Mouse (Mus musculus) gastrocnemius, adult 18-20 months (tissue): ENCODE results near the gene Gm20605. TPM values are rescaled to one million over a fixed set of nuclear protein-coding genes. Genes with fewer than 3 reads are reported as not detected.

Experiments
- DNase-seq: peaks from one replicate; pipeline ENCODE4 v3.0.0; 2021; ENCODE audit warnings: low spot score
- total RNA-seq, 2 experiments: library from RNA; stranded (reverse); gene quantifications; 2 replicates each; pipeline ENCODE4 v1.2.3; 2021

Gm20605 gene
- total RNA-seq, 2 experiments from 2014 or later = 1.0 to 2.2 TPM

- DNase-seq = no peak
Measured at GRCm38 (mm10) chr5:137686127-137686790, 57.3 kb downstream of the Gm20605 start.

- DNase-seq = no peak
Measured at GRCm38 (mm10) chr5:137689974-137690373, 61.0 kb downstream of the Gm20605 start.

DNA sequence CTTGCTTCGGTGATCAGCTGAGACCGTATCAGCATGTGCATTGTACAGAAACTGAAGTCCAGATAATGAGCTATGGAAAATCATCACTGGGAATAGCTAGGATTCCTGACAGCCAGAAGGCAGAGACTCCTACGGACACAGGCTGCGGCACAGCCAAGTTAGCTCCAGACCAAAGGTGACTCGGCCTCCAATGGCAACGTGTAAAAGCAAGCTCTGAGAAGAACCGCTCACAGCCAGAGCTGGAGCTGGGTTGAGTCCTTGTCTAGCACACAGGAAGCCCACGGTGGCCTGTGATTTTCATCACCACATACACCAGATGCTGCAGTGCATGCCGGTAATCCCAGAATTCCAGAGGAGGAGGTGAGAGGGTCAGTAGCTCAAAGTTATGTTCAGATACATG lies 61.6 kb downstream of the Gm20605 start:
- DNase-seq = no peak

GRCm38 (mm10) chr5:137691881-137692280 lies 62.9 kb downstream of the Gm20605 start:
- no peak for DNase-seq

Other genes with a start within 250 kb of the Gm20605 start
- under 1 TPM in 1 of 2 experiments, not detected in 1; 0.07 TPM for gene Zan, start 152.1 kb upstream of the Gm20605 start, total RNA-seq
- 10 to 100 TPM in 1 of 2 experiments, 1 to 10 TPM in 1; 8.9 to 10.8 TPM for gene Pop7, start 126.7 kb upstream of the Gm20605 start, total RNA-seq
- 10 to 100 TPM; 19.9 to 23.5 TPM for gene Gigyf1, start 110.6 kb upstream of the Gm20605 start, total RNA-seq
- not detected for gene Epo, start 95.9 kb upstream of the Gm20605 start, total RNA-seq
- gene Gnb2, start 95.7 kb upstream of the Gm20605 start, total RNA-seq = 100 to 1,000 TPM; 111 to 134 TPM
- not detected for gene Actl6b, start 75.7 kb upstream of the Gm20605 start, total RNA-seq
- gene Tfr2, start 59.3 kb upstream of the Gm20605 start, total RNA-seq = under 1 TPM in 1 of 2 experiments, not detected in 1; 0.36 TPM
- 1 to 10 TPM; 8.8 to 8.9 TPM for gene Mospd3, start 28.1 kb upstream of the Gm20605 start, total RNA-seq
- 10 to 100 TPM; 31.2 to 44.1 TPM for gene Pcolce, start 15.4 kb upstream of the Gm20605 start, total RNA-seq
- under 1 TPM in 1 of 2 experiments, not detected in 1; 0.21 TPM for gene Fbxo24, start 173 bp upstream of the Gm20605 start, total RNA-seq
- gene Lrch4, start 54 bp upstream of the Gm20605 start, total RNA-seq = 10 to 100 TPM; 15.0 to 18.0 TPM
- gene Sap25, start 12.2 kb downstream of the Gm20605 start, total RNA-seq = 1 to 10 TPM; 2.6 to 3.0 TPM
- gene Irs3, start 16.5 kb downstream of the Gm20605 start, total RNA-seq = under 1 TPM; 0.59 to 0.90 TPM
- gene Agfg2, start 55.6 kb downstream of the Gm20605 start, total RNA-seq = 1 to 10 TPM; 5.9 to 7.5 TPM
- under 1 TPM; 0.21 to 0.28 TPM for gene Nyap1, start 112.4 kb downstream of the Gm20605 start, total RNA-seq
- gene Tsc22d4, start 116.6 kb downstream of the Gm20605 start, total RNA-seq = 10 to 100 TPM; 53.0 to 68.0 TPM
- 1 to 10 TPM; 6.2 to 7.7 TPM for gene Ppp1r35, start 149.7 kb downstream of the Gm20605 start, total RNA-seq
- 10 to 100 TPM; 24.1 to 26.1 TPM for gene Mepce, start 158.5 kb downstream of the Gm20605 start, total RNA-seq
- under 1 TPM; 0.14 to 0.26 TPM for gene Zcwpw1, start 158.6 kb downstream of the Gm20605 start, total RNA-seq
- gene Pilra, start 207.1 kb downstream of the Gm20605 start, total RNA-seq = under 1 TPM; 0.16 to 0.28 TPM
- gene Pilrb1, start 228.9 kb downstream of the Gm20605 start, total RNA-seq = under 1 TPM in 1 of 2 experiments, not detected in 1; 0.17 TPM
- gene Pilrb2, start 242.6 kb downstream of the Gm20605 start, total RNA-seq = not detected